Mouse (Mus musculus) heart, embryonic 10.5 days (tissue): ENCODE data around the gene Nudt16l1. TPM values are rescaled to one million over a fixed set of nuclear protein-coding genes. Genes with fewer than 3 reads are reported as not detected.

Experiments used
- DNase-seq: peaks from one replicate; pipeline ENCODE4 v3.0.0-alpha.2; 2017; ENCODE audit warnings: low spot score
- H3K27ac ChIP-seq: fragments of 300-500 bp; sonication (generic); 2 replicates; pipeline ENCODE4 v1.5.1; 2016; ENCODE audit warnings: mild to moderate bottlenecking
- H3K27me3 ChIP-seq: fragments of 300-500 bp; sonication (generic); 2 replicates; pipeline ENCODE4 v1.6.1; 2016; ENCODE audit warnings: mild to moderate bottlenecking; ENCODE audit not compliant: poor library complexity, insufficient read depth, severe bottlenecking
- H3K36me3 ChIP-seq: fragments of 300-500 bp; sonication (generic); 2 replicates; pipeline ENCODE4 v1.6.1; 2016; ENCODE audit warnings: mild to moderate bottlenecking, moderate library complexity
- H3K4me1 ChIP-seq: fragments of 300-500 bp; sonication (generic); 2 replicates; pipeline ENCODE4 v1.6.1; 2016; ENCODE audit warnings: mild to moderate bottlenecking
- H3K4me3 ChIP-seq: fragments of 300-500 bp; sonication (generic); 2 replicates; pipeline ENCODE4 v1.5.1; 2016; ENCODE audit warnings: mild to moderate bottlenecking, moderate library complexity
- H3K9me3 ChIP-seq: fragments of 300-500 bp; sonication (generic); 2 replicates; pipeline ENCODE4 v1.6.1; 2016; ENCODE audit warnings: mild to moderate bottlenecking, moderate library complexity
- WGBS: fragments of 180-500 bp; shearing (Covaris S2); methylation state at CpG from one replicate; pipeline ENCODE4 v1.1.7; 2016; 5-methylcytosine and 5-hydroxymethylcytosine counted together
- polyA plus RNA-seq: library from polyadenylated mRNA; unstranded; fragments of >200 nt; fragmentation: Nextera tagmentation; extraction: Ambion mirVana; gene quantifications from 2 replicates; pipeline ENCODE4 v1.2.1, GENCODE M21; 2016

Nudt16l1 gene
- polyA plus RNA-seq, 1 experiment from 2014 or later, result 125 TPM

GRCm38 (mm10) chr16:4922481-4922880 lies 16.1 kb upstream of the Nudt16l1 start:
- WGBS, result 93% methylated on average over 6 of the region's 6 CpGs
- no peak overlapping the region for H3K27ac ChIP-seq
- no peaks in the 10 kb centered on the region for H3K9me3 ChIP-seq
- no peaks in the 10 kb centered on the region for H3K27me3 ChIP-seq
- H3K4me3 ChIP-seq, result no peak overlapping the region
- no peak for DNase-seq
- H3K36me3 ChIP-seq, result peaks cover 86% of the 10 kb centered on the region
- no peaks in the 10 kb centered on the region for H3K4me1 ChIP-seq

- Histone ChIP-seq H3K36me3 (peaks cover 92% of the 10 kb centered on the region), H3K4me3 (no peak overlapping the region), H3K4me1 (no peaks in the 10 kb centered on the region), H3K27ac (no peak overlapping the region), H3K9me3 (no peaks in the 10 kb centered on the region), H3K27me3 (no peaks in the 10 kb centered on the region)
- WGBS, result 90% methylated on average over 5 of the region's 5 CpGs
- DNase-seq, result no peak
Observed at GRCm38 (mm10) chr16:4923996-4924395, 14.6 kb upstream of the Nudt16l1 start.

GRCm38 (mm10) chr16:4927967-4928366 lies 10.6 kb upstream of the Nudt16l1 start:
- no peaks in the 10 kb centered on the region for H3K9me3 ChIP-seq
- peaks cover 97% of the 10 kb centered on the region for H3K36me3 ChIP-seq
- no peak overlapping the region for H3K27ac ChIP-seq
- no peak for DNase-seq
- H3K4me1 ChIP-seq, result no peaks in the 10 kb centered on the region
- 90% methylated on average over 7 of the region's 7 CpGs for WGBS
- H3K27me3 ChIP-seq, result no peaks in the 10 kb centered on the region
- no peak overlapping the region for H3K4me3 ChIP-seq

GRCm38 (mm10) chr16:4928474-4928873 lies 10.1 kb upstream of the Nudt16l1 start:
- H3K4me3 ChIP-seq, result no peak overlapping the region
- no peak overlapping the region for H3K27ac ChIP-seq
- no peak for DNase-seq
- peaks cover 97% of the 10 kb centered on the region for H3K36me3 ChIP-seq
- WGBS, result 79% methylated on average over 2 of the region's 2 CpGs
- no peaks in the 10 kb centered on the region for H3K9me3 ChIP-seq
- H3K27me3 ChIP-seq, result no peaks in the 10 kb centered on the region
- no peaks in the 10 kb centered on the region for H3K4me1 ChIP-seq

- Histone ChIP-seq H3K27ac (no peak overlapping the region), H3K36me3 (peaks cover 98% of the 10 kb centered on the region), H3K27me3 (no peaks in the 10 kb centered on the region), H3K4me3 (no peak overlapping the region), H3K9me3 (no peaks in the 10 kb centered on the region), H3K4me1 (no peaks in the 10 kb centered on the region)
- 89% methylated on average over 3 of the region's 3 CpGs for WGBS
- DNase-seq, result no peak
Observed at GRCm38 (mm10) chr16:4932429-4932828, 6.1 kb upstream of the Nudt16l1 start.

GRCm38 (mm10) chr16:4935430-4935829 lies 3.1 kb upstream of the Nudt16l1 start:
- Histone ChIP-seq H3K27me3 (no peaks in the 10 kb centered on the region), H3K27ac (no peak overlapping the region), H3K36me3 (peaks cover 80% of the 10 kb centered on the region), H3K4me3 (no peak overlapping the region), H3K9me3 (no peaks in the 10 kb centered on the region), H3K4me1 (peaks cover 10% of the 10 kb centered on the region)
- WGBS, result 97% methylated on average over 31 of the region's 31 CpGs
- DNase-seq, result no peak

GRCm38 (mm10) chr16:4935931-4936703 lies 2.4 kb upstream of the Nudt16l1 start:
- Histone ChIP-seq H3K4me1 (peaks cover 10% of the 10 kb centered on the region), H3K27me3 (no peaks in the 10 kb centered on the region), H3K36me3 (peaks cover 80% of the 10 kb centered on the region), H3K27ac (0 out of 2 replicates have a peak overlapping the region, but pooled peaks have one; percentile 8), H3K4me3 (no peak overlapping the region), H3K9me3 (no peaks in the 10 kb centered on the region)
- no peak for DNase-seq
- 82% methylated on average over 10 of the region's 10 CpGs for WGBS

GRCm38 (mm10) chr16:4937351-4938190 lies 990 bp upstream of the Nudt16l1 start:
- H3K4me3 ChIP-seq, result no peak overlapping the region
- no peaks in the 10 kb centered on the region for H3K27me3 ChIP-seq
- DNase-seq, result no peak
- 89% methylated on average over 8 of the region's 8 CpGs for WGBS
- H3K27ac ChIP-seq, result no peak overlapping the region
- H3K9me3 ChIP-seq, result no peaks in the 10 kb centered on the region
- H3K4me1 ChIP-seq, result peaks cover 10% of the 10 kb centered on the region
- peaks cover 80% of the 10 kb centered on the region for H3K36me3 ChIP-seq

- no peaks in the 10 kb centered on the region for H3K9me3 ChIP-seq
- peak; percentile 99 for DNase-seq
- peak overlapping the region; percentile 88 for H3K4me3 ChIP-seq
- H3K27me3 ChIP-seq, result no peaks in the 10 kb centered on the region
- H3K27ac ChIP-seq, result peak overlapping the region; percentile 92
- 0% methylated on average over 28 of the region's 28 CpGs for WGBS
- peaks cover 79% of the 10 kb centered on the region for H3K36me3 ChIP-seq
- peaks cover 10% of the 10 kb centered on the region for H3K4me1 ChIP-seq
Observed at GRCm38 (mm10) chr16:4938989-4939388, 428 bp downstream of the Nudt16l1 start.

- Histone ChIP-seq H3K9me3 (no peaks in the 10 kb centered on the region), H3K27me3 (no peaks in the 10 kb centered on the region), H3K36me3 (peaks cover 79% of the 10 kb centered on the region), H3K27ac (peak overlapping the region; percentile 92), H3K4me3 (peak overlapping the region; percentile 88), H3K4me1 (peaks cover 10% of the 10 kb centered on the region)
- DNase-seq, result no peak
- 4% methylated on average over 16 of the region's 16 CpGs for whole genome bisulfite sequencing
Observed at GRCm38 (mm10) chr16:4939412-4939811, 851 bp downstream of the Nudt16l1 start.

- H3K27me3 ChIP-seq, result no peaks in the 10 kb centered on the region
- peaks cover 78% of the 10 kb centered on the region for H3K36me3 ChIP-seq
- DNase-seq, result no peak
- H3K27ac ChIP-seq, result 0 out of 2 replicates have a peak overlapping the region, but pooled peaks have one; percentile 92
- H3K4me1 ChIP-seq, result peaks cover 10% of the 10 kb centered on the region
- no peaks in the 10 kb centered on the region for H3K9me3 ChIP-seq
- 91% methylated on average over 10 of the region's 10 CpGs for WGBS
- H3K4me3 ChIP-seq, result no peak overlapping the region
Observed at GRCm38 (mm10) chr16:4940311-4940850, 1.8 kb downstream of the Nudt16l1 start.

GRCm38 (mm10) chr16:4941016-4941415 lies 2.5 kb downstream of the Nudt16l1 start:
- DNase-seq, result no peak
- Histone ChIP-seq H3K4me1 (peaks cover 10% of the 10 kb centered on the region), H3K27me3 (no peaks in the 10 kb centered on the region), H3K36me3 (peaks cover 76% of the 10 kb centered on the region), H3K27ac (no peak overlapping the region), H3K9me3 (no peaks in the 10 kb centered on the region), H3K4me3 (no peak overlapping the region)

GRCm38 (mm10) chr16:4942868-4943267 lies 4.3 kb downstream of the Nudt16l1 start:
- DNase-seq, result no peak
- Histone ChIP-seq H3K27ac (no peak overlapping the region), H3K27me3 (no peaks in the 10 kb centered on the region), H3K36me3 (peaks cover 76% of the 10 kb centered on the region), H3K4me1 (peaks cover 10% of the 10 kb centered on the region), H3K9me3 (no peaks in the 10 kb centered on the region), H3K4me3 (no peak overlapping the region)
- 90% methylated on average over 8 of the region's 8 CpGs for WGBS
